Mouse (Mus musculus) CD4-positive, CD25-positive, alpha-beta regulatory T cell, adult 9 weeks (primary cell): ENCODE results near the gene Gm10338. TPM values are rescaled to one million over a fixed set of nuclear protein-coding genes. Genes with fewer than 3 reads are reported as not detected.

ENCODE experiments used
- polyA plus RNA-seq: library from polyadenylated mRNA; unstranded; fragments of 100-300 nt; shearing (Covaris generic); gene quantifications from one replicate; pipeline ENCODE4 v1.2.1, GENCODE M21; 2017

Gm10338 gene
- polyA plus RNA-seq, result not detected

DNA sequence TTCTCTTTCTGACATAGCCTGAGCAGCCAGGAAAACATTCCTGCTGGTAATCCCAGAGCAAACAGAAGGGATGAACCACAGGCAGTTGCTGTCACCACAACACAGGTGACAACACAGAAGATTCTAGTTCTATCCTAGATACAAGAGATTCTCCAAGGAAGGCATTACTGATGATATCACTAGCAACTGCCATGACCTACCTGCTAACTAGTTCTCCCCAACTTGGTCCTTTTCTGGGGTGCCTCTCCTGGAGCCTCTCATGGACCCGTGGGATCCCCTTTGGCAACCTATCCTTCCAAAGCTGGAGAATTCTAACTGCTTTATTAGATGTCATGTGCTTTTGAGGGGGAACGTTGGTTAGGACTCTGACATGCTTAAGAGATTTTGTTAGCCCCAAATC is at the start of gene Gm10338:
TSS of gene Gm10338 (minus strand) at position 101 of the 400 bp plus-strand sequence.

DNA sequence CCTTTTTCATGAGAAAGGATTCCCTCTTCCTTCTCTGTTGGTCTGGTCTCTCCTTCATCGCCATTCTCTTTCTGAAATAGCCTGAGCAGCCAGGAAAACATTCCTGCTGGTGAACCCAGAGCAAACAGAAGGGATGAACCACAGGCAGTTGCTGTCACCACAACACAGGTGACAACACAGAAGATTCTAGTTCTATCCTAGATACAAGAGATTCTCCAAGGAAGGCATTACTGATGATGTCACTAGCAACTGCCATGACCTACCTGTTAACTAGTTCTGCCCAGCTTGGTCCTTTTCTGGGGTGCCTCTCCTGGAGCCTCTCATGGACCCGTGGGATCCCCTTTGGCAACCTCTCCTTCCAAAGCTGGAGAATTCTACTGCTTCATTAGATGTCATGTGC is 48.5 kb upstream of the Gm10338 start, which contains the start of gene Gm10128:
TSS of gene Gm10128 (minus strand) at position 101 of the 400 bp plus-strand sequence.

DNA sequence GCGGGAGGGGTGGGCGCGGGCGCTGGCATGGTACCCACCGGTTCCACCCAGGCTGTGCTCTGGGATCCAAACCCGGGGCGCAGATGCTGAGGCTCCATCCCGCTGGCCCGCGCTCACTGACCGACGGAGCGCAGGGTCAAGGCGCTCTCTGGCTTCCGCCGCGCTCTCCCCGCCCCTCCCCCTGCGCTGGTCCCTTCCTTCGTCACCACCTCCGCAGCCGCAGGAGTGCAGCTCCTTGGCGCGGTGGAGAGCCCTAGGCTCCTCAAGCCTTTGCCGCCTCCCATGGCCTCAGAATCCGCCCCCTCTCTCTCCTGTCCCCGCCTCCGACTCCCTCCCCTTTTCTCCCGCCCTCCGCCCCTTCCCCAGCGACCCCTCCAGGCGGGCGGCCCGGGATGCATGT is 27.0 kb downstream of the Gm10338 start, which contains the start of gene Gm3558:
TSS of gene Gm3558 (minus strand) at position 185 of the 400 bp plus-strand sequence.

Other genes starting within 250 kb of the Gm10338 start
- gene Gm8374, start 230.5 kb downstream of the Gm10338 start, polyA plus RNA-seq, result not detected
- gene Gm3755, start 144.7 kb downstream of the Gm10338 start, polyA plus RNA-seq, result not detected
- gene Gm3752, start 111.8 kb downstream of the Gm10338 start, polyA plus RNA-seq, result 9.9 TPM
- gene Gm3558, start 27.0 kb downstream of the Gm10338 start, polyA plus RNA-seq, result 1.9 TPM
- not detected for gene Gm10128, start 48.4 kb upstream of the Gm10338 start, polyA plus RNA-seq
- gene Gm26661, start 196.0 kb upstream of the Gm10338 start, polyA plus RNA-seq, result not detected
- gene Flnb, start 222.4 kb upstream of the Gm10338 start, polyA plus RNA-seq, result 26.0 TPM